Mouse (Mus musculus) erythroblast, embryonic 14.5 days (primary cell): ENCODE measurements around the gene Myl4. TPM values are rescaled to one million over a fixed set of nuclear protein-coding genes. Genes with fewer than 3 reads are reported as not detected.

Source experiments
- H3K27me3 ChIP-seq: 2 replicates; pipeline ENCODE4 v1.6.1; 2012; ENCODE audit warnings: inconsistent platforms; ENCODE audit not compliant: control insufficient read depth
- H3K36me3 ChIP-seq: 2 replicates; pipeline ENCODE4 v1.6.1; 2012; ENCODE audit warnings: mild to moderate bottlenecking, inconsistent platforms; ENCODE audit not compliant: control insufficient read depth
- H3K4me1 ChIP-seq: 2 replicates; pipeline ENCODE4 v1.6.1; 2012; ENCODE audit warnings: inconsistent platforms; ENCODE audit not compliant: control insufficient read depth
- H3K4me3 ChIP-seq: replicated peaks from 2 replicates; pipeline ENCODE3; 2012; ENCODE audit warnings: moderate library complexity, mild to moderate bottlenecking, inconsistent platforms
- H3K9me3 ChIP-seq: 2 replicates; pipeline ENCODE4 v1.6.1; 2012; ENCODE audit warnings: low read length, inconsistent platforms, mixed read lengths; ENCODE audit not compliant: control insufficient read depth
- GATA1 ChIP-seq: IDR thresholded peaks from 2 replicates; pipeline ENCODE4 v1.6.1; 2012; ENCODE audit warnings: low read length, inconsistent platforms, mixed read lengths
- TAL1 ChIP-seq: IDR thresholded peaks from 3 replicates; pipeline ENCODE4 v1.6.1; 2012; ENCODE audit warnings: low read length, inconsistent platforms, mixed read lengths
- polyA plus RNA-seq: library from polyadenylated mRNA; stranded (reverse); fragments of >175 nt; gene quantifications from 2 replicates; pipeline ENCODE4 v1.2.3, GENCODE M21; 2012

Myl4 gene
- polyA plus RNA-seq, 1 experiment = 0.07 TPM

DNA sequence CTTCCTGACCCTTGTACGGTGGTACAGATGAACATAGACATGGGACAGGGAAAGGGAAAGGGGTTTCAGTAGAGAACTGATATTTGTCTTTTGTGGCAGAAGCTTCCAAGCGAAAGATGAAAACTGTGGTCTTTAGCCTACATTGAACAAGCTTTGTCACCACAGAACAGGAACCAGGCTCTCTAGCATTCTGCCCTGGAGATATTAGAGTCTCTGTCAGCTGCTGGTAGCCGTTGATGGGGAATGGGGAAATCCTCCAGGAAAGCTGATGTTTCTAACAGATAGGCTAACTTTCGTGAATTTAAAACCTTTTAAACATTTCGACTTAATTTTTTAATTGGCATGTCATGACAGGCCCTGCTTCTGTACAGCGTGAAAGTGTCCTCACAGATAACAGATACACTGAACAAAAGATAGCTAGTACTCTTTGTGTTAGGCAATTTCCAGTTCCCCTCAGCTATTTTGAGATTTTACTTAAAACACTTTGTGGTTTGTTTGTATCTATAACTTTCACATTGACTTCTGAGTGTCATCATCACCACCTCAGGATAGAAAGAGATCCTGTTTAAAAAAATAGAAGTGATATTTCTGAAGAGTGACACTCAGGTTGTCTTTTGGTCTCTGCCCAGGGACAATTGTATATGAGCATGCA is 58.7 kb downstream of the Myl4 start:
- Histone ChIP-seq H3K9me3 (no peaks in the 10 kb centered on the region; the same call in 1 of the 2 replicates), H3K4me3 (no peak overlapping the region), H3K27me3 (peaks cover 82% of the 10 kb centered on the region), H3K36me3 (no peaks in the 10 kb centered on the region), H3K4me1 (peaks cover 7% of the 10 kb centered on the region)
- no peak for TF ChIP-seq TAL1
- TF ChIP-seq GATA1 = no peak

DNA sequence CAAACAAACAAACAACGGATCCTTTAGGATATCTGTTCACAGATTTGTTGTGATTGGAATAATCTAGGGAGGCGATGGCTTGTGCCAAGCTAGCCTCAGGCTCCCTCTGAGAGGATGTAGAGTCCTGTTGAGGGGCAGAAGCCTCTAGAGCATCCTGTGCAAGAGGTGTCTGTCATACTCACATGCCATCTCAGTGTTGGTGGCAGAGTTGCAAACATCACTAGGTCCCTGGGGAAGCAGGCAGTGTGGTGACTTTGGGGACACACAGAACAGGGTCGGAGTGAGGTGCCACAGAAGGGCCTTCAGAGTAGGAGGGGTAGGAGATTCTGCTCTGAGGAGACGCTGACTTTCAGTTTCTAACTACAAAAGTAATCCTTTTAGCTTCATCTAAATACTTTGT is 59.3 kb downstream of the Myl4 start:
- H3K27me3 ChIP-seq = peaks cover 78% of the 10 kb centered on the region
- H3K4me1 ChIP-seq = peaks cover 7% of the 10 kb centered on the region
- TF ChIP-seq GATA1 = no peak
- TF ChIP-seq TAL1 = no peak
- no peaks in the 10 kb centered on the region for H3K36me3 ChIP-seq
- H3K9me3 ChIP-seq = no peaks in the 10 kb centered on the region; the same call in 1 of the 2 replicates
- H3K4me3 ChIP-seq = no peak overlapping the region

GRCm38 (mm10) chr11:104611579-104612151 is 61.2 kb downstream of the Myl4 start:
- Histone ChIP-seq H3K27me3 (peaks cover 72% of the 10 kb centered on the region), H3K36me3 (no peaks in the 10 kb centered on the region), H3K4me3 (no peak overlapping the region), H3K9me3 (no peaks in the 10 kb centered on the region; the same call in 1 of the 2 replicates), H3K4me1 (peaks cover 12% of the 10 kb centered on the region)
- TF ChIP-seq TAL1 (no peak), GATA1 (no peak)

- peaks cover 65% of the 10 kb centered on the region for H3K27me3 ChIP-seq
- no peak overlapping the region for H3K4me3 ChIP-seq
- no peaks in the 10 kb centered on the region for H3K9me3 ChIP-seq
- H3K36me3 ChIP-seq = no peaks in the 10 kb centered on the region
- H3K4me1 ChIP-seq = peaks cover 10% of the 10 kb centered on the region
- TF ChIP-seq GATA1 (no peak), TAL1 (no peak)
Observed at GRCm38 (mm10) chr11:104613551-104613950, 63.1 kb downstream of the Myl4 start.

DNA sequence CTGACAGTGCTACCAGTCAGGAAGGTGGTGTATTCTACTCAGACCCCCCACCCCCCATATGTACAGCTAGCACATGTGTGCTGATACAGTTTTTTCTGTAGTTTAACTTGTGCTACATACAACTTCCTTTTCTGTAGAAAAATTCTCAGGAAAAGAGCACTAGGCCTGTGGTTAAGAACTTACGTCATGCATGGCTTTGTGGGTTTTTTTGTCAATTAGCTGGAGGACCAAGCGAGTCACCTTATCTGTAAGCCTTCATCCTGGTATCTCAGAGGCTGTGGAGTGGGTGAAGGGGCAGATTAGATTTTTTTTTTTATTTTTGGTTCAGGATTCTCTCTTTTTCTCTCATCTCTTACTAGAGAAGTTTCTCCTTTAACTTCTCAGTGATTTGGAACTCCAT is 63.7 kb downstream of the Myl4 start:
- no peaks in the 10 kb centered on the region for H3K9me3 ChIP-seq
- H3K4me3 ChIP-seq = no peak overlapping the region
- peaks cover 61% of the 10 kb centered on the region for H3K27me3 ChIP-seq
- peaks cover 14% of the 10 kb centered on the region for H3K4me1 ChIP-seq
- TF ChIP-seq GATA1 (no peak), TAL1 (no peak)
- no peaks in the 10 kb centered on the region for H3K36me3 ChIP-seq

- TF ChIP-seq TAL1 (no peak), GATA1 (no peak)
- peaks cover 53% of the 10 kb centered on the region for H3K27me3 ChIP-seq
- H3K4me3 ChIP-seq = no peak overlapping the region
- no peaks in the 10 kb centered on the region for H3K36me3 ChIP-seq
- peaks cover 25% of the 10 kb centered on the region for H3K4me1 ChIP-seq
- no peaks in the 10 kb centered on the region for H3K9me3 ChIP-seq
Observed at GRCm38 (mm10) chr11:104616182-104616581, 65.7 kb downstream of the Myl4 start.

DNA sequence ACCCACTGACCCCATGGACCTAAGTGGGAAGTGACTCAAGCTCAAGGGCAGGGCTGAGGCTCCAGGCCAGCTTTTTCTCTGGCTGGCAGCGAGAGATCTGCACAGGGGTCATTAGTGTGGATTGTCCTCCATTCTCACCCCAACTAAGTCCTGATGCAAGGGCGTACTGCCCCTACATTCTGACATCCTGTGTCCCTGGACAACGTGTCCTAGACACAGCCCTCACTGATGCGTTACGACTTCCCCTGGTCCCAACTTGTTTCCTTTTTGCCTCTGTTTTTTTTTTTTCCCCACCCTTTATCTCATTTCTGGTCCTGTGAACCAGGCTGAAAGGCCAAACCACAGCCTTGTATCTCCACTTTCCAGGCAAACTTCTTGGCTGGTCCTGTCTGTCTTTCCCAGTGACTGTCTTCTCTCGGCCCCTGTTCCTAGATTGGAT is 68.2 kb downstream of the Myl4 start:
- no peak for TF ChIP-seq GATA1
- TF ChIP-seq TAL1 = no peak
- no peaks in the 10 kb centered on the region for H3K36me3 ChIP-seq
- H3K27me3 ChIP-seq = peaks cover 38% of the 10 kb centered on the region
- H3K4me3 ChIP-seq = no peak overlapping the region
- no peaks in the 10 kb centered on the region for H3K9me3 ChIP-seq
- peaks cover 36% of the 10 kb centered on the region for H3K4me1 ChIP-seq

DNA sequence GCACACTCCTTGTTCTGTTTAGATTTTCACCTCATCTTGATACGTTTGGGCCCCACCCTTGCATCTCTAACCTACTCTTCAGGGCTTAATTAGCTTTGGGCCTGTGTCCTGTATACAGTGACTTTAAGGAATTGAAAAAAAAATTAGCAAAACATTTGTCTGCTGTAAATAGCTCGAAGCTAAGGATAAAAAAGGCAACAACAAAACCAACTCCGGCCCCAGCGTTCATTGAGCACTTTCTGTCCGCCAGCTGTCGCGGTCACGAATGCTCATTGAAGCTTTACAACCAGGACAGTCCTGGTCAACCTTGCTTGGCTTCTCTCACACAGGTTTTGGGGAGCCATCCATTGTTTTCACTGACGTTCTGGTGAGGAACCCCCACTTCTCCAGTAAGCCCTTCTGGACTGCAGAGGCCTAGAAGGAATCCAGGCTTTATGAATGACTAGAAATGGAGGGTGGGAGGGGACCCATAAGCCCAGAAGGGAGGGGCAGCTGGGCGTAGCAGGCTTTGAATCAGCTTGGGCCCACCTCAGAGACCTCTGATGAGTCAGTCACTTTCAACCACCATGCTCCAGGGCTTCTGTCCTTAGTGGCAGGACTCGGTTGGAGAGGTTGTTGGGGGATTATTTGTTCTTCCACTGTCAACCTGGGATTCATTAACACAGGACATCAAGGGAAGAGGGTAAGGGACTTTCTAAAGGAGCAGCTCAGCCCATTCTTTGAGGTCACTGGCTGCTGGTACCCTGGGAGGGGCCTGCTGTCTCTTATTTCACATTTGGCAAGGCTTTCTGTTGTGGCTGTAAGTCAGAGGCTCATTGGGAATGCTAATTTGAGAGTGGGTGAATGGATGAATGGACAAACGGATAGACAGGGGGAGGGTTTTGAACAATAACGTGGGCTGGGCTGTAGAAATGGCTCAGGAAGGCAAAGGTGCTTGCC is 68.9 kb downstream of the Myl4 start:
- H3K27me3 ChIP-seq = peaks cover 34% of the 10 kb centered on the region
- H3K4me3 ChIP-seq = no peak overlapping the region
- TF ChIP-seq TAL1 (no peak), GATA1 (no peak)
- H3K9me3 ChIP-seq = no peaks in the 10 kb centered on the region
- H3K4me1 ChIP-seq = peaks cover 33% of the 10 kb centered on the region
- H3K36me3 ChIP-seq = no peaks in the 10 kb centered on the region
